Mouse (Mus musculus) cerebellum, adult 9-10 months (tissue): ENCODE results near the gene Phactr1.

Source experiments
- DNase-seq: peaks from one replicate; pipeline ENCODE4 v3.0.0; 2022

Phactr1 gene

GRCm38 (mm10) chr13:42680391-42680994 lies at the start of gene Phactr1:
Phactr1 (plus strand) TSS chr13:42680623.
- DNase-seq, result no peak

- no peak for DNase-seq
Measured at GRCm38 (mm10) chr13:42634908-42635307, 45.5 kb upstream of the Phactr1 start.

GRCm38 (mm10) chr13:42650228-42650627 lies 30.2 kb upstream of the Phactr1 start:
- DNase-seq, result no peak

- no peak for DNase-seq
Measured at GRCm38 (mm10) chr13:42656643-42657315, 23.6 kb upstream of the Phactr1 start.

- peak; percentile 64 for DNase-seq
Measured at GRCm38 (mm10) chr13:42671651-42672290, 8.7 kb upstream of the Phactr1 start.

- DNase-seq, result no peak
Measured at GRCm38 (mm10) chr13:42681299-42681698, 876 bp downstream of the Phactr1 start.

- DNase-seq, result no peak
Measured at GRCm38 (mm10) chr13:42684181-42684580, 3.8 kb downstream of the Phactr1 start.

GRCm38 (mm10) chr13:42692233-42692632 lies 11.8 kb downstream of the Phactr1 start:
- no peak for DNase-seq

- DNase-seq, result no peak
Measured at GRCm38 (mm10) chr13:42696641-42697040, 16.2 kb downstream of the Phactr1 start.

- DNase-seq, result peak; percentile 67
Measured at GRCm38 (mm10) chr13:42709148-42709547, 28.7 kb downstream of the Phactr1 start.

GRCm38 (mm10) chr13:42709611-42710331 lies 29.3 kb downstream of the Phactr1 start:
- DNase-seq, result peak; percentile 71

- DNase-seq, result no peak
Measured at GRCm38 (mm10) chr13:42711510-42711909, 31.1 kb downstream of the Phactr1 start.

GRCm38 (mm10) chr13:42719401-42719800 lies 39.0 kb downstream of the Phactr1 start:
- no peak for DNase-seq

- no peak for DNase-seq
Measured at GRCm38 (mm10) chr13:42720135-42720534, 39.7 kb downstream of the Phactr1 start.

- DNase-seq, result no peak
Measured at GRCm38 (mm10) chr13:42720648-42721047, 40.2 kb downstream of the Phactr1 start.

- DNase-seq, result no peak
Measured at GRCm38 (mm10) chr13:42724011-42724410, 43.6 kb downstream of the Phactr1 start.

GRCm38 (mm10) chr13:42725709-42726231 lies 45.3 kb downstream of the Phactr1 start:
- peak; percentile 33 for DNase-seq

- DNase-seq, result no peak
Measured at GRCm38 (mm10) chr13:42737486-42737885, 57.1 kb downstream of the Phactr1 start.

GRCm38 (mm10) chr13:42738152-42738551 lies 57.7 kb downstream of the Phactr1 start:
- no peak for DNase-seq

- DNase-seq, result no peak
Measured at GRCm38 (mm10) chr13:42742226-42742625, 61.8 kb downstream of the Phactr1 start.

- no peak for DNase-seq
Measured at GRCm38 (mm10) chr13:42744467-42744866, 64.0 kb downstream of the Phactr1 start.

GRCm38 (mm10) chr13:42757654-42758400 lies 77.4 kb downstream of the Phactr1 start:
- DNase-seq, result no peak
